Mouse (Mus musculus) E14TG2a.4 (cell line): ENCODE data around the gene Bpgm.
A peak's percentile ranks its signal among the peaks of the same experiment; 100 is the strongest.

Experiments used
- H3K27me3 ChIP-seq: 2 replicates; pipeline ENCODE4 v1.6.1; 2014; ENCODE audit warnings: low read length, control low read depth; ENCODE audit not compliant: insufficient read depth
- H3K36me3 ChIP-seq: 2 replicates; pipeline ENCODE4 v1.6.1; 2014; ENCODE audit warnings: low read length, control low read depth; ENCODE audit not compliant: insufficient read depth
- H3K4me1 ChIP-seq: replicated peaks from 2 replicates; pipeline ENCODE4 v1.6.1; 2014; ENCODE audit warnings: low read depth, low read length, control low read depth
- H3K4me3 ChIP-seq: replicated peaks from 2 replicates; pipeline ENCODE4 v1.5.1; 2014; ENCODE audit warnings: mild to moderate bottlenecking, low read length
- H3K9me3 ChIP-seq: 2 replicates; pipeline ENCODE4 v1.6.1; 2014; ENCODE audit warnings: low read length, control low read depth
- CTCF ChIP-seq: conservative IDR thresholded peaks from 2 replicates; pipeline ENCODE4 v1.5.1; 2014; ENCODE audit warnings: low read length
- NANOG ChIP-seq: IDR thresholded peaks from 2 replicates; pipeline ENCODE4 v1.6.1; 2014; ENCODE audit warnings: borderline replicate concordance, low read length, mixed read lengths
- POU5F1 ChIP-seq: IDR thresholded peaks from 2 replicates; pipeline ENCODE4 v1.6.1; 2014; ENCODE audit warnings: low read length, borderline replicate concordance

Bpgm gene

DNA sequence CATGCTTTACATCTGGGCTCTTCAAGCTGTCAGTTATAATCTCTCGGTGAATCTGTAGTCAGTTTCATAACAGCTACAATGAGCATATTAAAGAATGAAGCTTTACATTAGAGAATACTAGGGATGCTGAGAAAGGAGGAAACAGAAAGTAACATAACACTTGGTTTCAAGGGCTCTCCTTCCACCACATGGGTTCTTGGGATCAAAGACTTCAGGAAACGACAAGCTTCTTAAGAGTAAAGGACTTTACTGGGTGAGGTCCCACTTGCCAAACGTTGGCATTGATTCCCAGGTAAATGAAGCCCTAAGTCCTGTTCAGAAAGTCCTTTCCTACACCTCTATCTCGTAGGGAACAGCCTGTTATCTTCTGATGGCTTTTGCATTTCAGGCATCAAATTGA is 15.4 kb upstream of the Bpgm start:
- TF ChIP-seq NANOG (no peak), POU5F1 (no peak), CTCF (no peak)
- Histone ChIP-seq H3K36me3 (no peaks in the 10 kb centered on the region), H3K4me1 (no peaks in the 10 kb centered on the region), H3K9me3 (no peaks in the 10 kb centered on the region), H3K4me3 (no peak overlapping the region), H3K27me3 (no peaks in the 10 kb centered on the region)

DNA sequence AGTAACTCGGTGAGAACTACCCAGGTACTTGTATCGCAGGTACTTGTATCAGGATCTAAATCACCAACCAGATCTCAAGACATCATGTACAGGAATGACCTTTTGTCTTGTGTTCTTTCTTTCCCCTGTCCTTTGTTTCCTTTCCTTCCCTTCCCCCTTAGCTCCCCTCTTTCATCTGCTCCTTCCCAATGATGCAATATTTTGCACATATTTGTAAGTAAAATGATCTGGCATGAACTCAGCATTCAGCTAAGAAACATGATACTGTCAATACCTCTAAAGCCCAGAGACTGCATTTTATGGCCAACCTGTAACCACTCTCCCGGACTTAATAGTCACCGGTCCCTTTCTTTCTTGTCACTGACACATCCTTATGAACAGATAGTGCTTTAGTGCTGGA is 12.4 kb upstream of the Bpgm start:
- Histone ChIP-seq H3K9me3 (no peaks in the 10 kb centered on the region), H3K4me3 (no peak overlapping the region), H3K4me1 (no peaks in the 10 kb centered on the region), H3K27me3 (no peaks in the 10 kb centered on the region), H3K36me3 (no peaks in the 10 kb centered on the region)
- TF ChIP-seq POU5F1 (no peak), NANOG (no peak), CTCF (no peak)

DNA sequence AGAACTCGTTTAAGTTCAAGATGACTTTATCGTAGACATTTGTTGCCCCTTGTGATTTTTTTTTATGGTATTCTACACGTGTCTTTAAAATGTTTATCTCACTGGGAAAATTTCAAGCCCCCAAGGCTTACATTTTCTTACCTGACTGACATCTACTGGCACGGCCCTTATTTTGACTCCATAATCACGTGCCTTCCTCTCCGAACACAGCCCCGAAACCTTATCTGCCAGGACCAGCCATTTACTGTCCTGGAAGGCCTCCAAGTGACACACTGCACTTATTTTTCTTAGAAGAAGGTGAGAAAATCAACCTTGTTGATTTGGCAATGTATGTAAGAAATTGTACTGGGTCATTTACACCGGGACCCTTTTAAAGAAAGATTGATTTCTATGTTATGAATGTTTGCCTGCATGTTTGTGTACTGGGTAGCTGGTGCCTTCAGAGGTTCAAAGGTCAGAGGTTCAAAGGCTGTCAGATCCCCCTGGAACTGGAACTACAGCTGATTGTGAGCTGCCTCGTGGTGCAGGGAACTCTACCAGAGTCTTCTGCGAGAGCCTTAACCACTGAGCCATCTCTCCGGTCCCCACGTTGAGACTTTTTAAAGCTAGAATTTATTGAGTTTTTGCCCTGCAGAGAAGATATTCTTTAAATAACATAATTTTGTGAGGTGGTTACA is 4.4 kb upstream of the Bpgm start:
- H3K4me3 ChIP-seq = no peak overlapping the region
- peaks cover 11% of the 10 kb centered on the region for H3K4me1 ChIP-seq
- H3K36me3 ChIP-seq = no peaks in the 10 kb centered on the region
- H3K27me3 ChIP-seq = no peaks in the 10 kb centered on the region
- H3K9me3 ChIP-seq = no peaks in the 10 kb centered on the region
- no peak for TF ChIP-seq POU5F1
- no peak for TF ChIP-seq CTCF
- TF ChIP-seq NANOG = no peak

DNA sequence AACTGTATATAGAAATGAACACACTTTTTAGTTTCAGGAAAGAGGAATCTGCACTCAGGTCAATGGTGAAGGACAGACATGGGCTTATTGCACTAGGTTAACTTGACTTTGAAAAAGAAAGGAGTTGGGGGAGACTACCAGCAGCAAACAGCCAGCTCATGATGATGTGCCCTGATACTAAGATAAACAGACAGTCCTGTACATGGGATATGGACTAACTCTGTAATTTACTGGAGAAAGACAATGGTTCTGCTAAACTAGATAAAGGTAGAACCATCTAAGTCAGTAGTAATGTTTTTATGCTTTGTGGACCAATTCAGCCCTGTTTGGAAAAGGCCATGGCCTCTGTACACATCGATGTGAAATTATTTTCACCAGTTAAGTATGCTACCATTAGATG is 2.7 kb upstream of the Bpgm start:
- Histone ChIP-seq H3K36me3 (no peaks in the 10 kb centered on the region), H3K4me3 (no peak overlapping the region), H3K4me1 (peaks cover 15% of the 10 kb centered on the region), H3K27me3 (no peaks in the 10 kb centered on the region), H3K9me3 (no peaks in the 10 kb centered on the region)
- no peak for TF ChIP-seq NANOG
- TF ChIP-seq POU5F1 = no peak

DNA sequence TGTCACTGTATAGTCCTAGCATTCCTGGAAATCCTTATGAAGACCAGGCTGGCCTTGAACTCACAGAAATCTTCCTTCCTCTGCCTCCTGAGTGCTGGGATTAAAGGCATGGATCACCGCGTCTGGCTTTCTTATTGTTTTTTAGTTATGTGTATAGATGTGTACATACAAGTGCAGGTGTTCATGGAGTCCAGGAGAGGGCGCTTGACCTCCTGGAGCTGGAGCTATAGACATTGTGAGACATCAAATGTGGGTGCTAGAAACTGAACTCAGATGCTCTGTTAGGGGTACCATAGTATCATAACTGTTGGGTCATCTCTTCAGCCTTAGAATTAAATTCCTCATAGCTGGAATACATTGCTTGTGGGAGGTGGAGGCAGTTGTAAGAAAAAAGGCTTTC is 2.0 kb upstream of the Bpgm start:
- no peaks in the 10 kb centered on the region for H3K36me3 ChIP-seq
- no peaks in the 10 kb centered on the region for H3K27me3 ChIP-seq
- no peaks in the 10 kb centered on the region for H3K9me3 ChIP-seq
- peaks cover 16% of the 10 kb centered on the region for H3K4me1 ChIP-seq
- H3K4me3 ChIP-seq = no peak overlapping the region
- TF ChIP-seq CTCF (peak; percentile 44), POU5F1 (no peak)

DNA sequence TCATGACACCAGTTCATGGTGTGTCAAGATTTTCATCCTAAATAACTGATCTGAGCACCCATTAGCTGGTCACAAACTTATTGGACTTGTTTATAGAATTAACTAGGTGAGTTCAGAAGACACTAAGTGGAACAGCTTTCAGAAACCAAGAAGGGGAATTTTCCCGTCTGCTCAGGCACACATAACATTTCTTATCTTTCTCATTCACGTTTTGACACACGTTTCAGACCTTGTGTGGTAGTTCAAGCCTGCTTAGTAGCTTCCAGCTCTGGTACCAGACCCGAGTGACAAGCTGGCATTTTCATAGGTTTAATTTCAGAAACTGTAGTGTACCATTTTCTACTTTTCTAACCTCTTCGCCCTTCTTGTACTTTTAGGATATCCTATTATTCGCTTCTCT is 616 bp upstream of the Bpgm start:
- peaks cover 23% of the 10 kb centered on the region for H3K4me1 ChIP-seq
- no peaks in the 10 kb centered on the region for H3K9me3 ChIP-seq
- no peak for TF ChIP-seq POU5F1
- no peak for TF ChIP-seq CTCF
- TF ChIP-seq NANOG = no peak
- no peaks in the 10 kb centered on the region for H3K36me3 ChIP-seq
- peak overlapping the region; percentile 82 for H3K4me3 ChIP-seq
- no peaks in the 10 kb centered on the region for H3K27me3 ChIP-seq

DNA sequence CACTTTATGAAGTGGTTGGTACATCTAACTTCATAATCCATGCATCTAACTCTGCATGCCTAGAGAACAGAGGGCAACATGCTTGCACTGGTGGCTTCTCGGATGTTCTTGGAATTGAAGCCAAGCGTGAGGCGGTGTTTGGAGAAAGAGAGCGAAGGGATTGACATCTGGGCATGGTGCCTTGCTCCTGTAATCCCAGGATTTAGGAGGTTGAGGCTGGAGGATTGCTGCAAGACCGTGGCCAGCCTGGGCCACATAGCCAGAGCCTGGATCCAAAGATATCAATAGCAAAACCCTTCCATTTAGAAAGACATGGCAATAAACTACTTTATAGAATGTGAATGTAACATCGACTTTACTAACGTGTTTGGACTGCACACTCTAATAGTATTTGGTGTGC is 2.0 kb downstream of the Bpgm start:
- no peaks in the 10 kb centered on the region for H3K27me3 ChIP-seq
- H3K4me1 ChIP-seq = peaks cover 23% of the 10 kb centered on the region
- no peak overlapping the region for H3K4me3 ChIP-seq
- TF ChIP-seq POU5F1 (no peak), CTCF (no peak), NANOG (no peak)
- no peaks in the 10 kb centered on the region for H3K9me3 ChIP-seq
- no peaks in the 10 kb centered on the region for H3K36me3 ChIP-seq

DNA sequence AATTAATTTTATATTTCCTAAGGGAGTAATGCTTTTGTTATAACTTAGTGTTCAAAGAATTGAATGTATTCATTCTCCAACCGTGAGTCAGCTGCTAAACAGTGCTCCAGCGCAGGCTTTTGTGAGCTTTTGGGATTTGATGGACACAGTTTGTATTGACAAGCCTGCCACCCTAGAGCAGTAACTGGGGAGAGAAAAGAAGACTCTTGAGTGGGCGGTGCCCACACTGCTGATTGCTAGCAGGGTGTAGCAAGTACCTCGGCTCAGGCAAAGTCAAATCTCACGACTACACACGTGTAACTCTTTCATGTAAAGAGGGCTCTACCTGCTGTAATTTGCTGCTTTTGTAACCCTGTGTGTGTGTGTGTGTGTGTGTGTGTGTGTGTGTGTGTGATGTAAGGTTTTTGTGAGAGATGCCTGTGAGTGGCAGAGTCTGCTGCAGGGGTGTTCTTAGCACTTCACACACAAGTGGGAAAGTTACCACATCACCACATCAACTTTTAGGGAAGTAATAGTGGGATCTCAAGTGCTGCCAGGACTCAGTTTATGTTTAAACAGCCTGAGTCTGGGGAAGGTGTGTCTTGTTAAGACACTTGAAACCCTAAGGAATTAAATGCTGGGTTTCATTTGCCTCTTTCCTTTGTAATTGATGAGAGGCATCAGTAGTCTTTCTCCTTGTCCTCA is 2.8 kb downstream of the Bpgm start:
- Histone ChIP-seq H3K27me3 (no peaks in the 10 kb centered on the region), H3K9me3 (no peaks in the 10 kb centered on the region), H3K36me3 (no peaks in the 10 kb centered on the region), H3K4me3 (no peak overlapping the region), H3K4me1 (peaks cover 23% of the 10 kb centered on the region)
- TF ChIP-seq POU5F1 (no peak), NANOG (no peak), CTCF (no peak)

DNA sequence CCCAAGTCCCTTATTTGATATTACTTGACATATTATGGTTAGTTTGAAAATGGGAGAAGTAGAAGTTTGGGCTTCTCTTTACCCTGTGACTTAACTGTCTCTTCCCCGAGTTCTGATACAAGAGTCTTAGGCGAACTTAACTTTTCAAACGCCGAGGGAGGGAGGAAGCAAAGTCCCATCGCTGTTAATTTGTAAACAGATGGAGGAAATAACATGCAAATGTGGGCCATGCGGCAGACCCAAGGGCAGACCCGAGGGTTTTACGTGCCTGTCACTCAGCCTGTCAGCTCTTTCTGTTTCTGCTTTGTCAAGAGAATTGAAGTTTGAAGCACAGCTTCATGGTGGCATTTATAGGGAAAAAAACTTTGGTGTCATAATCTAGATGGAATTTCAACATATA is 3.5 kb downstream of the Bpgm start:
- Histone ChIP-seq H3K27me3 (no peaks in the 10 kb centered on the region), H3K9me3 (no peaks in the 10 kb centered on the region), H3K4me1 (peaks cover 23% of the 10 kb centered on the region), H3K36me3 (no peaks in the 10 kb centered on the region), H3K4me3 (no peak overlapping the region)
- TF ChIP-seq CTCF (no peak), NANOG (no peak)
